ENCODE assay signal across 24 mouse cellular contexts in genomic region chr19:27040321-27041025, GRCm38 (mm10).
DNase-seq lines count a peak whose midpoint lies in the region; ATAC-seq and TF ChIP-seq lines count a peak whose summit lies in the region.
"Had no signal": no experiment of that assay in that cellular context is flagged by ENCODE, and none has a peak within 500 bp of the region (broad histone marks: within the 10 kb centered on the region; RNA-seq: fewer than 3 reads in every experiment).

No protein-coding gene starts in this region.

- H3K9ac ChIP-seq in heart, postnatal 0 days (replicated peaks; ENCODE audit: low read depth, low read length), result no peak overlapping the region
- H3K9ac ChIP-seq in neural tube, embryonic 15.5 days (replicated peaks), result no peak overlapping the region
- H3K9ac ChIP-seq: embryonic facial prominence, embryonic 12.5 days; forebrain, embryonic 13.5 days; forebrain, postnatal 0 days; heart, embryonic 15.5 days; hindbrain, embryonic 14.5 days; intestine, embryonic 15.5 days had no signal

- no peak for DNase-seq in heart, postnatal 0 days (ENCODE audit: low spot score)
- DNase-seq in heart, adult 9 months (ENCODE audit: low spot score in 2 of 2), result no peak
- DNase-seq in cerebellum, adult 11-12 months, result peak; percentile 33
- DNase-seq in cerebellum, adult 9-11 months, result peak; percentile 40
- DNase-seq in cerebellum, postnatal 36 days, result peak; percentile 12 to 34
- no peak for DNase-seq in left cerebral cortex, adult 9 months (ENCODE audit: low spot score in 2 of 2)
- no peak for DNase-seq in gastrocnemius, adult 8-10 months (ENCODE audit: low spot score in 2 of 2)
- DNase-seq: adrenal gland, adult 8-10 months; adrenal gland, postnatal 36 days; embryo, embryonic 11 days; forebrain, postnatal 0 days; gastrocnemius, adult 2 months; gastrocnemius, postnatal 36 days; heart, adult 11 months; kidney, adult 18-20 months had no signal

- no peak for TF ChIP-seq CTCF in heart, postnatal 0 days (IDR thresholded peaks at IDR 0.05; ENCODE audit: low read depth)

- no peaks in the 10 kb centered on the region for H3K27me3 ChIP-seq in heart, postnatal 0 days (ENCODE audit: control insufficient read depth, insufficient read depth, low read length)
- no peaks in the 10 kb centered on the region for H3K27me3 ChIP-seq in neural tube, embryonic 15.5 days (replicated peaks)
- H3K27me3 ChIP-seq: CH12.LX; embryonic facial prominence, embryonic 12.5 days; forebrain, embryonic 13.5 days; heart, embryonic 15.5 days; intestine, embryonic 15.5 days had no signal

- H3K9me3 ChIP-seq in heart, postnatal 0 days (replicated peaks; ENCODE audit: control insufficient read depth, low read length), result no peaks in the 10 kb centered on the region
- 0 out of 2 replicates have a peak, but pooled peaks cover 3% of the 10 kb centered on the region for H3K9me3 ChIP-seq in neural tube, embryonic 15.5 days (replicated peaks)
- H3K9me3 ChIP-seq: embryonic facial prominence, embryonic 12.5 days; forebrain, embryonic 13.5 days; heart, embryonic 10.5 days; heart, embryonic 15.5 days; hindbrain, embryonic 10.5 days; intestine, embryonic 15.5 days had no signal

- no peak overlapping the region for H3K4me3 ChIP-seq in heart, postnatal 0 days (ENCODE audit: low read depth, low read length)
- H3K4me3 ChIP-seq in neural tube, embryonic 15.5 days (replicated peaks), result no peak overlapping the region
- H3K4me3 ChIP-seq: embryonic facial prominence, embryonic 12.5 days; forebrain, embryonic 13.5 days; gastrocnemius, adult 2 months; heart, embryonic 10.5 days; heart, embryonic 15.5 days; hindbrain, embryonic 10.5 days; intestine, embryonic 15.5 days had no signal

- peak overlapping the region; percentile 92; the same call in 1 of the 2 replicates for H3K27ac ChIP-seq in heart, postnatal 0 days (ENCODE audit: low read depth)
- no peak overlapping the region for H3K27ac ChIP-seq in neural tube, embryonic 15.5 days (replicated peaks)
- H3K27ac ChIP-seq: embryonic facial prominence, embryonic 12.5 days; forebrain, embryonic 13.5 days; gastrocnemius, adult 2 months; heart, embryonic 10.5 days; heart, embryonic 15.5 days; hindbrain, embryonic 10.5 days; hindbrain, embryonic 14.5 days; intestine, embryonic 15.5 days had no signal

- no peak overlapping the region for H3K4me2 ChIP-seq in heart, postnatal 0 days (ENCODE audit: low read depth, low read length)
- no peak overlapping the region for H3K4me2 ChIP-seq in neural tube, embryonic 15.5 days
- H3K4me2 ChIP-seq: embryonic facial prominence, embryonic 12.5 days; forebrain, embryonic 13.5 days; heart, embryonic 15.5 days; hindbrain, embryonic 14.5 days; intestine, embryonic 15.5 days had no signal

- H3K4me1 ChIP-seq in heart, postnatal 0 days (ENCODE audit: control insufficient read depth, insufficient read depth), result peaks cover 9% of the 10 kb centered on the region; the same call in 1 of the 2 replicates
- H3K4me1 ChIP-seq in neural tube, embryonic 15.5 days, result peaks cover 7% of the 10 kb centered on the region

- TF ChIP-seq EP300 in heart, postnatal 0 days (IDR thresholded peaks at IDR 0.05; ENCODE audit: low read depth), result no peak

- no peak for ATAC-seq in heart, postnatal 0 days (ENCODE audit: insufficient read depth, low read depth)
- ATAC-seq in neural tube, embryonic 15.5 days (ENCODE audit: low FRiP score), result no peak
- ATAC-seq: forebrain, embryonic 13.5 days; forebrain, postnatal 0 days; intestine, embryonic 15.5 days had no signal

- no peaks in the 10 kb centered on the region for H3K36me3 ChIP-seq in heart, postnatal 0 days (replicated peaks; ENCODE audit: control insufficient read depth, insufficient read depth, low read length)
- H3K36me3 ChIP-seq in neural tube, embryonic 15.5 days, result no peaks in the 10 kb centered on the region
- H3K36me3 ChIP-seq: embryonic facial prominence, embryonic 12.5 days; heart, embryonic 10.5 days; heart, embryonic 15.5 days; hindbrain, embryonic 10.5 days; intestine, embryonic 15.5 days had no signal

- 24% methylated on average over 3 of the region's 3 CpGs for WGBS in heart, postnatal 0 days
- WGBS in neural tube, embryonic 15.5 days, result 76% methylated on average over 3 of the region's 3 CpGs

Comparison
In these comparisons a context has a peak if more than half of its experiments do, and no peak if none do; other contexts are left out.
1. DNase-seq: peak in cerebellum, adult 11-12 months (single experiment), cerebellum, adult 9-11 months (single experiment) and cerebellum, postnatal 36 days (2 of 2); none in heart, postnatal 0 days (single experiment), heart, adult 9 months (0 of 2), left cerebral cortex, adult 9 months (0 of 2) and gastrocnemius, adult 8-10 months (0 of 2).